Mouse (Mus musculus) frontal cortex, postnatal 25 days (tissue): ENCODE data around the gene Gjc2.
A peak's percentile ranks its signal among the peaks of the same experiment; 100 is the strongest.

Experiments
- DNase-seq, 2 experiments: peaks; one replicate each; pipeline ENCODE4 v3.0.0; 2022; ENCODE audit warnings: low spot score in 2 of 2

Gjc2 gene

GRCm38 (mm10) chr11:59208153-59208831 lies 25.3 kb upstream of the Gjc2 start, which contains the start of gene 2310033P09Rik:
Gene 2310033P09Rik (plus strand): TSS chr11:59208321.
- DNase-seq = peak; percentile 87 to 94

GRCm38 (mm10) chr11:59202081-59202995 lies 19.3 kb upstream of the Gjc2 start, which contains the start of gene Mrpl55:
Gene Mrpl55 (plus strand): TSS chr11:59202486.
- DNase-seq = peak; percentile 84 to 90

- DNase-seq = no peak
Measured at GRCm38 (mm10) chr11:59201216-59202002, 18.4 kb upstream of the Gjc2 start.

- DNase-seq = no peak
Measured at GRCm38 (mm10) chr11:59196230-59196629, 13.2 kb upstream of the Gjc2 start.

GRCm38 (mm10) chr11:59192059-59192386 lies 9.0 kb upstream of the Gjc2 start, which contains the start of gene Guk1:
Gene Guk1 (minus strand): TSS chr11:59192212.
- DNase-seq = no peak

GRCm38 (mm10) chr11:59191231-59192058 lies 8.4 kb upstream of the Gjc2 start:
- DNase-seq = peak; percentile 73 to 84

- no peak for DNase-seq
Measured at GRCm38 (mm10) chr11:59187706-59188105, 4.7 kb upstream of the Gjc2 start.

GRCm38 (mm10) chr11:59185490-59185889 lies 2.5 kb upstream of the Gjc2 start:
- no peak for DNase-seq

- DNase-seq = no peak
Measured at GRCm38 (mm10) chr11:59183821-59184220, 808 bp upstream of the Gjc2 start.

GRCm38 (mm10) chr11:59176921-59177320 lies 6.1 kb downstream of the Gjc2 start:
- no peak for DNase-seq

GRCm38 (mm10) chr11:59176475-59176874 lies 6.5 kb downstream of the Gjc2 start:
- no peak for DNase-seq

- no peak for DNase-seq
Measured at GRCm38 (mm10) chr11:59174189-59174838, 8.7 kb downstream of the Gjc2 start.

- DNase-seq = no peak
Measured at GRCm38 (mm10) chr11:59170549-59170948, 12.5 kb downstream of the Gjc2 start.

- no peak for DNase-seq
Measured at GRCm38 (mm10) chr11:59169807-59170206, 13.2 kb downstream of the Gjc2 start.

GRCm38 (mm10) chr11:59165616-59166241 lies 17.3 kb downstream of the Gjc2 start:
- no peak for DNase-seq

GRCm38 (mm10) chr11:59164384-59164783 lies 18.6 kb downstream of the Gjc2 start:
- no peak for DNase-seq

- DNase-seq = peak; percentile 96 to 97
Measured at GRCm38 (mm10) chr11:59163255-59164236, 19.5 kb downstream of the Gjc2 start, which contains the start of gene Iba57. Gene Iba57 (minus strand): TSS chr11:59163739.

- no peak for DNase-seq
Measured at GRCm38 (mm10) chr11:59162443-59163254, 20.4 kb downstream of the Gjc2 start.
